Mouse (Mus musculus) embryonic fibroblast, embryonic 13.5 days (primary cell): ENCODE measurements at regions not wholly inside any gene's neighbourhood (a gene's known extent, or its start where the extent isn't known, plus 50 kb on each side); places are given as distances from the start of the nearest gene placed in this dataset.

Experiments
- H3K27ac ChIP-seq: 2 replicates; pipeline ENCODE4 v1.5.1; 2012; ENCODE audit warnings: low read length, control low read depth, inconsistent platforms; ENCODE audit not compliant: insufficient read depth
- H3K4me1 ChIP-seq: 2 replicates; pipeline ENCODE4 v1.6.1; 2011; ENCODE audit warnings: low read length; ENCODE audit not compliant: control insufficient read depth, insufficient read depth
- H3K4me3 ChIP-seq: 2 replicates; pipeline ENCODE4 v1.5.1; 2011; ENCODE audit warnings: mild to moderate bottlenecking, control low read depth, low read length; ENCODE audit not compliant: insufficient read depth
- CTCF ChIP-seq: IDR thresholded peaks from 2 replicates; pipeline ENCODE4 v1.5.1; 2011; ENCODE audit warnings: mild to moderate bottlenecking, control low read depth, low read length, moderate library complexity, borderline replicate concordance; ENCODE audit not compliant: insufficient read depth
- POLR2A ChIP-seq: IDR thresholded peaks from 2 replicates; pipeline ENCODE4 v1.6.1; 2011; ENCODE audit warnings: low read depth, mild to moderate bottlenecking, control low read depth, low read length, moderate library complexity

- peaks cover 10% of the 10 kb centered on the region; the same call in 1 of the 2 replicates for H3K4me1 ChIP-seq
- no peak overlapping the region for H3K4me3 ChIP-seq
- no peak for TF ChIP-seq POLR2A
- TF ChIP-seq CTCF: no peak
Measured at GRCm38 (mm10) chr6:143531477-143531876, 364.5 kb downstream of the Etnk1 start.

GRCm38 (mm10) chr6:143532380-143532779 is 365.4 kb downstream of the Etnk1 start:
- no peak overlapping the region for H3K27ac ChIP-seq
- peaks cover 10% of the 10 kb centered on the region; the same call in 1 of the 2 replicates for H3K4me1 ChIP-seq

More at GRCm38 (mm10) chr6:143531477-143531876, 364.5 kb downstream of the Etnk1 start:
- H3K27ac ChIP-seq: peak overlapping the region; percentile 29; the same call in 1 of the 2 replicates

GRCm38 (mm10) chr6:143535265-143535664 is 368.2 kb downstream of the Etnk1 start:
- Histone ChIP-seq H3K4me1 (peaks cover 9% of the 10 kb centered on the region; the same call in 1 of the 2 replicates), H3K4me3 (no peak overlapping the region), H3K27ac (no peak overlapping the region)
- no peak for TF ChIP-seq CTCF
- no peak for TF ChIP-seq POLR2A

More at GRCm38 (mm10) chr6:143532380-143532779, 365.4 kb downstream of the Etnk1 start:
- no peak overlapping the region for H3K4me3 ChIP-seq
- TF ChIP-seq POLR2A (no peak), CTCF (no peak)

GRCm38 (mm10) chr6:143535726-143536125 is 368.7 kb downstream of the Etnk1 start:
- H3K4me3 ChIP-seq: no peak overlapping the region
- TF ChIP-seq POLR2A: no peak
- no peak for TF ChIP-seq CTCF
- peaks cover 7% of the 10 kb centered on the region; the same call in 1 of the 2 replicates for H3K4me1 ChIP-seq
- H3K27ac ChIP-seq: no peak overlapping the region

- TF ChIP-seq POLR2A: no peak
- no peak for TF ChIP-seq CTCF
- no peak overlapping the region for H3K4me3 ChIP-seq
- H3K27ac ChIP-seq: no peak overlapping the region
- peaks cover 3% of the 10 kb centered on the region; the same call in 1 of the 2 replicates for H3K4me1 ChIP-seq
Measured at GRCm38 (mm10) chr6:143536525-143537293, 369.7 kb downstream of the Etnk1 start.

GRCm38 (mm10) chr6:143547406-143547903 is 380.4 kb downstream of the Etnk1 start:
- Histone ChIP-seq H3K4me1 (no peaks in the 10 kb centered on the region), H3K27ac (no peak overlapping the region), H3K4me3 (no peak overlapping the region)
- TF ChIP-seq CTCF (no peak), POLR2A (no peak)

GRCm38 (mm10) chr6:143554946-143555345 is 387.9 kb downstream of the Etnk1 start:
- Histone ChIP-seq H3K4me3 (no peak overlapping the region), H3K27ac (no peak overlapping the region), H3K4me1 (peaks cover 5% of the 10 kb centered on the region)
- no peak for TF ChIP-seq POLR2A
- no peak for TF ChIP-seq CTCF

GRCm38 (mm10) chr6:143558046-143558884 is 391.2 kb downstream of the Etnk1 start:
- Histone ChIP-seq H3K4me1 (peaks cover 5% of the 10 kb centered on the region), H3K4me3 (no peak overlapping the region), H3K27ac (no peak overlapping the region)
- no peak for TF ChIP-seq CTCF

GRCm38 (mm10) chr6:143559316-143559715 is 392.3 kb downstream of the Etnk1 start:
- Histone ChIP-seq H3K4me3 (no peak overlapping the region), H3K27ac (no peak overlapping the region), H3K4me1 (peaks cover 5% of the 10 kb centered on the region)
- TF ChIP-seq POLR2A (no peak), CTCF (no peak)
